29 mouse cellular contexts compared by ENCODE assay signal in the genomic region with DNA sequence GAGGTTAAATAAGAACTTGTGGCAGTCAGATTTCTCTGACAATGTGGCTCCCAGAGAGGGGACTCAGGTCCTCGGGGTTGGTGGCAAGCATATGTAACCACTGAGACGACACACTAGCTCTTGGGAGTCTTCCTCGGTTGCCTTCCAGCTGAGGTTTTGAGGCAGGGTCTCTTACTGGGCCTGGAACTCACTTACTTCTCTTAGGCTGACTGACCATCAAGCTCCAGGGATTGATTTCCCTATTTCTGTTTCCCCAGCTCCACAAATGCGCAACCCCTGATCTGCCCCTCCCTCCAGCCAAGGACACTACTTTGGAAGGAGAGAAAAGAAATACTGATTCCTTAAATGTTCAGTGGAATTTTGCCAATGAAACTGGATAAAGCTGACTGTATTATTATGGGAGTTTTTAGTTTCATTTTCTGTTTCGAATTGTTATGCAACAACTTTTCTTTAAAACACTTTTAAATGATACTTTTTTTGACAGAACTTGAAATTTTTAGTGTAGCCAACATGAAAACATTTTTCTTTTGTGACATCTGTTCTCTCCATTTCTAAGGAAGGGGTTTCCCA.
A peak's percentile ranks its signal among the peaks of the same experiment; 100 is the strongest.
DNase-seq lines count a peak whose midpoint lies in the region; ATAC-seq and TF ChIP-seq lines count a peak whose summit lies in the region.
"Had no signal": no experiment of that assay in that cellular context is flagged by ENCODE, and none has a peak within 500 bp of the region (broad histone marks: within the 10 kb centered on the region; RNA-seq: fewer than 3 reads in every experiment).

No protein-coding gene starts in this region.

- no peak overlapping the region for H3K4me3 ChIP-seq in intestine, embryonic 14.5 days (ENCODE audit: low read depth, low read length)
- H3K4me3 ChIP-seq in intestine, embryonic 16.5 days (ENCODE audit: low read length): no peak overlapping the region
- peak overlapping the region; percentile 28 to 85; a peak in 3 of 4 replicates for H3K4me3 ChIP-seq in MEL (ENCODE audit: control insufficient read depth in 1 of 2, insufficient read depth in 1 of 2, low read depth in 2 of 2, low read length in 2 of 2)
- no peak overlapping the region for H3K4me3 ChIP-seq in limb, embryonic 10.5 days
- H3K4me3 ChIP-seq: embryonic facial prominence, embryonic 13.5 days; heart, embryonic 12.5 days; hindbrain, embryonic 13.5 days; intestine, embryonic 15.5 days; kidney, embryonic 15.5 days; limb, embryonic 12.5 days; neural tube, embryonic 12.5 days; stomach, embryonic 15.5 days had no signal

- DNase-seq in intestine, embryonic 14.5 days (ENCODE audit: low spot score): peak; percentile 41
- peak; percentile 23 for DNase-seq in 416B (ENCODE audit: low read depth)
- DNase-seq in MEL (ENCODE audit: low read depth, low spot score): peak; percentile 17
- peak; percentile 17 for DNase-seq in limb, embryonic 10.5 days (ENCODE audit: low spot score)
- no peak for DNase-seq in left cerebral cortex, adult 11 months (ENCODE audit: low spot score)
- no peak for DNase-seq in left cerebral cortex, postnatal 25 days (ENCODE audit: low spot score in 2 of 2)
- DNase-seq: cerebellum, adult 11 months; cerebellum, postnatal 14 days; gastrocnemius, postnatal 25 days; heart, postnatal 14 days; kidney, postnatal 4 days; layer of hippocampus, adult 9-11 months; lung, postnatal 10 days; thymus, adult 18-20 months; thymus, postnatal 4 days had no signal

- H3K4me2 ChIP-seq in intestine, embryonic 14.5 days (ENCODE audit: low read length): no peak overlapping the region
- H3K4me2 ChIP-seq in intestine, embryonic 16.5 days (ENCODE audit: low read depth, low read length): no peak overlapping the region
- H3K4me2 ChIP-seq: embryonic facial prominence, embryonic 13.5 days; heart, embryonic 12.5 days; hindbrain, embryonic 13.5 days; intestine, embryonic 15.5 days; kidney, embryonic 15.5 days; limb, embryonic 12.5 days; neural tube, embryonic 12.5 days; stomach, embryonic 15.5 days had no signal

- no peaks in the 10 kb centered on the region for H3K4me1 ChIP-seq in intestine, embryonic 14.5 days (replicated peaks; ENCODE audit: control insufficient read depth, insufficient read depth, low read length)
- H3K4me1 ChIP-seq in intestine, embryonic 16.5 days (ENCODE audit: control insufficient read depth, insufficient read depth, low read length): no peaks in the 10 kb centered on the region
- H3K4me1 ChIP-seq in MEL (ENCODE audit: control insufficient read depth in 1 of 2, insufficient read depth in 2 of 2, low read length in 2 of 2): peaks cover 0 to 3% of the 10 kb centered on the region in 2 experiments; a peak in 1 of 4 replicates
- no peaks in the 10 kb centered on the region for H3K4me1 ChIP-seq in limb, embryonic 10.5 days
- H3K4me1 ChIP-seq: embryonic facial prominence, embryonic 13.5 days; heart, embryonic 12.5 days; hindbrain, embryonic 13.5 days; intestine, embryonic 15.5 days; kidney, embryonic 15.5 days; limb, embryonic 12.5 days; neural tube, embryonic 12.5 days; stomach, embryonic 15.5 days had no signal

- H3K79me2 ChIP-seq in MEL (ENCODE audit: control insufficient read depth, insufficient read depth, low read length, poor library complexity): no peaks in the 10 kb centered on the region

- no peak for TF ChIP-seq POLR2A in MEL (IDR thresholded peaks at IDR 0.05; ENCODE audit: control insufficient read depth in 1 of 2, insufficient read depth in 1 of 2, low read depth in 1 of 2, low read length in 2 of 2, poor library complexity in 1 of 2)

- no peak overlapping the region for H3K9ac ChIP-seq in intestine, embryonic 14.5 days (ENCODE audit: low read length)
- H3K9ac ChIP-seq in intestine, embryonic 16.5 days (ENCODE audit: low read depth, low read length): no peak overlapping the region
- no peak overlapping the region for H3K9ac ChIP-seq in MEL (ENCODE audit: control insufficient read depth, low read depth, low read length, poor library complexity, severe bottlenecking)
- H3K9ac ChIP-seq: embryonic facial prominence, embryonic 13.5 days; heart, embryonic 12.5 days; hindbrain, embryonic 13.5 days; intestine, embryonic 15.5 days; kidney, embryonic 15.5 days; limb, embryonic 12.5 days; liver, embryonic 14.5 days; neural tube, embryonic 12.5 days; stomach, embryonic 15.5 days had no signal

- no peak for TF ChIP-seq CTCF in MEL (IDR thresholded peaks at IDR 0.05 in 2 of 3, conservative IDR thresholded peaks at IDR 0.05 in 1 of 3; ENCODE audit: control insufficient read depth in 1 of 3, insufficient read depth in 1 of 3, low read depth in 2 of 3, low read length in 3 of 3, poor library complexity in 1 of 3, severe bottlenecking in 1 of 3)

- H3K27ac ChIP-seq in intestine, embryonic 14.5 days (ENCODE audit: low read depth): no peak overlapping the region
- H3K27ac ChIP-seq in intestine, embryonic 16.5 days (ENCODE audit: low read length): no peak overlapping the region
- H3K27ac ChIP-seq in MEL (ENCODE audit: control insufficient read depth, low read depth, low read length): no peak overlapping the region
- H3K27ac ChIP-seq in limb, embryonic 10.5 days: no peak overlapping the region
- H3K27ac ChIP-seq: embryonic facial prominence, embryonic 13.5 days; hindbrain, embryonic 13.5 days; intestine, embryonic 15.5 days; kidney, embryonic 15.5 days; limb, embryonic 12.5 days; liver, embryonic 14.5 days; neural tube, embryonic 12.5 days; stomach, embryonic 15.5 days had no signal

- 87% methylated on average over 5 of the region's 5 CpGs for WGBS in intestine, embryonic 14.5 days
- WGBS in intestine, embryonic 16.5 days: 84% methylated on average over 5 of the region's 5 CpGs
- WGBS in limb, embryonic 10.5 days: 91% methylated on average over 5 of the region's 5 CpGs

- no peak for TF ChIP-seq EP300 in MEL (IDR thresholded peaks at IDR 0.05; ENCODE audit: low read depth in 1 of 2, low read length in 2 of 2)

- no peak for TF ChIP-seq RAD21 in MEL (IDR thresholded peaks at IDR 0.05; ENCODE audit: low read depth, low read length)

- no peak for ATAC-seq in intestine, embryonic 14.5 days (replicated peaks; ENCODE audit: low FRiP score, low TSS enrichment, low read depth)
- no peak for ATAC-seq in intestine, embryonic 16.5 days
- ATAC-seq in activated CD4-positive, CD25-positive, alpha-beta regulatory T cell, adult 4 months: no peak
- ATAC-seq: CD4-positive, CD25-positive, alpha-beta regulatory T cell, adult 4 months; forebrain, embryonic 14.5 days; intestine, embryonic 15.5 days had no signal

- no peaks in the 10 kb centered on the region for H3K36me3 ChIP-seq in intestine, embryonic 14.5 days (ENCODE audit: control insufficient read depth, insufficient read depth, low read length)
- H3K36me3 ChIP-seq in intestine, embryonic 16.5 days (ENCODE audit: control insufficient read depth, insufficient read depth, low read length): no peaks in the 10 kb centered on the region
- H3K36me3 ChIP-seq in MEL (ENCODE audit: control insufficient read depth in 1 of 2, insufficient read depth in 2 of 2, low read length in 2 of 2): no peaks in the 10 kb centered on the region
- no peaks in the 10 kb centered on the region for H3K36me3 ChIP-seq in limb, embryonic 10.5 days
- H3K36me3 ChIP-seq: embryonic facial prominence, embryonic 13.5 days; G1E; heart, embryonic 12.5 days; hindbrain, embryonic 13.5 days; intestine, embryonic 15.5 days; kidney, embryonic 15.5 days; limb, embryonic 12.5 days; neural tube, embryonic 12.5 days; stomach, embryonic 15.5 days had no signal

- intact Hi-C loops in left cerebral cortex, postnatal 25 days (cut with DNase I): no loop called here

- H3K27me3 ChIP-seq in intestine, embryonic 14.5 days (replicated peaks; ENCODE audit: control insufficient read depth, insufficient read depth, low read length): no peaks in the 10 kb centered on the region
- H3K27me3 ChIP-seq in intestine, embryonic 16.5 days (replicated peaks; ENCODE audit: control insufficient read depth, insufficient read depth, low read length): no peaks in the 10 kb centered on the region
- no peaks in the 10 kb centered on the region for H3K27me3 ChIP-seq in MEL (ENCODE audit: control insufficient read depth in 1 of 2, insufficient read depth in 2 of 2, low read length in 2 of 2)
- H3K27me3 ChIP-seq in limb, embryonic 10.5 days (ENCODE audit: low read depth, poor library complexity, severe bottlenecking): no peaks in the 10 kb centered on the region
- H3K27me3 ChIP-seq: embryonic facial prominence, embryonic 13.5 days; heart, embryonic 12.5 days; hindbrain, embryonic 13.5 days; intestine, embryonic 15.5 days; kidney, embryonic 15.5 days; limb, embryonic 12.5 days; neural tube, embryonic 12.5 days; stomach, embryonic 15.5 days had no signal

- H3K9me3 ChIP-seq in intestine, embryonic 14.5 days (ENCODE audit: control insufficient read depth, low read length): no peaks in the 10 kb centered on the region
- no peaks in the 10 kb centered on the region for H3K9me3 ChIP-seq in intestine, embryonic 16.5 days (ENCODE audit: control insufficient read depth, low read length)
- H3K9me3 ChIP-seq in MEL (replicated peaks; ENCODE audit: insufficient read depth, low read length): no peaks in the 10 kb centered on the region
- no peaks in the 10 kb centered on the region for H3K9me3 ChIP-seq in limb, embryonic 10.5 days (replicated peaks)
- H3K9me3 ChIP-seq: embryonic facial prominence, embryonic 13.5 days; heart, embryonic 12.5 days; hindbrain, embryonic 13.5 days; intestine, embryonic 15.5 days; kidney, embryonic 15.5 days; limb, embryonic 12.5 days; neural tube, embryonic 12.5 days; stomach, embryonic 15.5 days had no signal

TF ChIP-seq in MEL, 35 proteins besides CTCF, POLR2A, EP300 and RAD21 (continues in another document):
- TF ChIP-seq POLR2AphosphoS5 (IDR thresholded peaks at IDR 0.05; ENCODE audit: borderline replicate concordance, low read depth, low read length) (no peak), ZNF384 (IDR thresholded peaks at IDR 0.05; ENCODE audit: low read depth, low read length) (no peak), UBTF (IDR thresholded peaks at IDR 0.05; ENCODE audit: borderline replicate concordance, insufficient read depth, low read depth, low read length) (no peak), ZMIZ1 (IDR thresholded peaks at IDR 0.05; ENCODE audit: low read depth, low read length) (no peak), CHD1 (IDR thresholded peaks at IDR 0.05; ENCODE audit: low read depth, low read length) (no peak), GATA1 (IDR thresholded peaks at IDR 0.05; ENCODE audit: low read depth, low read length) (no peak), RCOR1 (IDR thresholded peaks at IDR 0.05; ENCODE audit: low read depth, low read length) (no peak), USF2 (IDR thresholded peaks at IDR 0.05; ENCODE audit: borderline replicate concordance in 1 of 2, insufficient read depth in 1 of 2, low read depth in 1 of 2, low read length in 2 of 2) (no peak), POLR2AphosphoS2 (IDR thresholded peaks at IDR 0.05; ENCODE audit: low read length) (no peak), BHLHE40 (IDR thresholded peaks at IDR 0.05; ENCODE audit: borderline replicate concordance, low read depth, low read length) (no peak), NELFE (IDR thresholded peaks at IDR 0.05; ENCODE audit: low read depth, low read length) (no peak), KAT2A (conservative IDR thresholded peaks at IDR 0.05; ENCODE audit: low read depth, low read length) (no peak), MYC (IDR thresholded peaks at IDR 0.05; ENCODE audit: low read depth, low read length) (no peak), TAL1 (IDR thresholded peaks at IDR 0.05; ENCODE audit: low read length) (no peak)

Comparison
In these comparisons a context has a peak if more than half of its experiments do, and no peak if none do; other contexts are left out.
1. DNase-seq: peak in intestine, embryonic 14.5 days (single experiment), 416B (single experiment), MEL (single experiment) and limb, embryonic 10.5 days (single experiment); none in left cerebral cortex, adult 11 months (single experiment) and left cerebral cortex, postnatal 25 days (0 of 2).
2. H3K4me3 ChIP-seq: peak in MEL (2 of 2); none in intestine, embryonic 14.5 days (single experiment), intestine, embryonic 16.5 days (single experiment) and limb, embryonic 10.5 days (single experiment).